Mouse (Mus musculus) E14TG2a.4 (cell line): ENCODE measurements at regions not wholly inside any gene's neighbourhood (a gene's known extent, or its start where the extent isn't known, plus 50 kb on each side); places are given as distances from the start of the nearest gene placed in this dataset.

ENCODE experiments used
- CTCF ChIP-seq: conservative IDR thresholded peaks from 2 replicates; pipeline ENCODE4 v1.5.1; 2014; ENCODE audit warnings: low read length
- NANOG ChIP-seq: IDR thresholded peaks from 2 replicates; pipeline ENCODE4 v1.6.1; 2014; ENCODE audit warnings: borderline replicate concordance, low read length, mixed read lengths

- no peak for TF ChIP-seq CTCF
- TF ChIP-seq NANOG, result no peak
These were observed 279.6 kb downstream of the Rps29 start for GRCm38 (mm10) chr12:68879425-68879824.
